9 mouse cellular contexts compared by ENCODE assay signal in the genomic region with DNA sequence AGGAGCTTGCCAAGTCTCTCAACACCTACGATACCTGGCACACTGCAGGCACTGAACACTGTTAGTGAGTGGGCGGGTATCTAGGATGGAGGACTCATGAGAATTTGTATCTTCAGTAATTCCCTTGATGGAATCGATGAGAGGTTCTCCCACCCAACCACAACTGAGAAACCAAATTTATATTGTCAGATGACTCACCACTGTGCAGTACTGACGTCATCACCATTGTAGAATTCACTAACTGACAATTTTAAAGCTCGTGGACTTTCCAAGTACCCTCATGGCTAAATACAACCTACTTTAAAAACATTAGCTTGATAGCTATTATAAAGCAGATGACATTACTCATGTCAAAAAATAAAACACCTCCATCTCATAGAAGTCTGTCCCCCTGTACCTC.
"Had no signal": no experiment of that assay in that cellular context is flagged by ENCODE, and none has a peak within 500 bp of the region (broad histone marks: within the 10 kb centered on the region; RNA-seq: fewer than 3 reads in every experiment).

No protein-coding gene starts in this region.

- ATAC-seq: liver, embryonic 12.5 days; midbrain, embryonic 15.5 days had no signal

- DNase-seq: kidney, postnatal 14 days; layer of hippocampus, postnatal 36 days; lung, postnatal 14 days; right cerebral cortex, postnatal 4 days; spleen, adult 18-20 months; thymus, adult 18-20 months; thymus, postnatal 25 days had no signal
